Mouse (Mus musculus): ENCODE data around the gene Maml3.
A peak's percentile ranks its signal among the peaks of the same experiment; 100 is the strongest.

GRCm38 (mm10) chr3:51847262-51847661, 257.6 kb downstream of the Maml3 start:
- TF ChIP-seq CTCF (IDR thresholded peaks at IDR 0.05; ENCODE audit: low read depth) (peak; percentile 21), EP300 (IDR thresholded peaks at IDR 0.05; ENCODE audit: low read depth) (no peak)
